Mouse (Mus musculus): ENCODE results near the gene Ift43.
A peak's percentile ranks its signal among the peaks of the same experiment; 100 is the strongest.

The Ift43 gene

GRCm38 (mm10) chr12:86078176-86078552, 4.2 kb upstream of the Ift43 start:
- DNase-seq (ENCODE audit: low read depth, low spot score): no peak

- peak; percentile 86 for DNase-seq (ENCODE audit: low read depth, low spot score)
Observed at GRCm38 (mm10) chr12:86078553-86079201, 3.7 kb upstream of the Ift43 start, which contains the start of gene Tgfb3. Tgfb3 (minus strand) TSS chr12:86079041.

DNA sequence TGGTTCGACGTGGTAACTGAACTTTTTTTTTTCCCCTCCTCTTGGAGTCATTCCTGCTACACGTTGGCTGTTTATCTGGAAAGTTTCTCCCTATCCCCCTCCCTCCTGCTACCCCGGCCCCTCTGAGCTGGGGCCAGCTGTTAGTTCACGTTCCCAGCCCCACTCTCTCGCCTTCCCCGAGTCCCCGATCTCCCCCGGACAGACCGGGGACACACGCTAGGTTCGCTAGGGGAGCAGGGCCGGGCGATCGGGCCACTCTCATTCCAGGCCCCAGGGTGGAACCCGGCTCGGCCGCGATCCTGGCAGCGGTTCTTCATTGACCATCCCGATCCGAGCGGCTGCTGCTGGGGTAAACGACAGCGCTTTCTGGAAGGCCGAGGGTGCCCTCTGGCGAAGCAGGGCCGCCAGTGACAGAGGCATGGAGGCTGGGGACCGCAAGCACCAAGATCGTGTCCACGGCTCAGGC, 3.1 kb upstream of the Ift43 start:
- DNase-seq (ENCODE audit: low read depth, low spot score): peak; percentile 87

- DNase-seq (ENCODE audit: low read depth, low spot score): no peak
Observed at GRCm38 (mm10) chr12:86085873-86086272, 3.5 kb downstream of the Ift43 start.

- no peak for DNase-seq (ENCODE audit: low read depth, low spot score)
Observed at GRCm38 (mm10) chr12:86086550-86086949, 4.2 kb downstream of the Ift43 start.

DNA sequence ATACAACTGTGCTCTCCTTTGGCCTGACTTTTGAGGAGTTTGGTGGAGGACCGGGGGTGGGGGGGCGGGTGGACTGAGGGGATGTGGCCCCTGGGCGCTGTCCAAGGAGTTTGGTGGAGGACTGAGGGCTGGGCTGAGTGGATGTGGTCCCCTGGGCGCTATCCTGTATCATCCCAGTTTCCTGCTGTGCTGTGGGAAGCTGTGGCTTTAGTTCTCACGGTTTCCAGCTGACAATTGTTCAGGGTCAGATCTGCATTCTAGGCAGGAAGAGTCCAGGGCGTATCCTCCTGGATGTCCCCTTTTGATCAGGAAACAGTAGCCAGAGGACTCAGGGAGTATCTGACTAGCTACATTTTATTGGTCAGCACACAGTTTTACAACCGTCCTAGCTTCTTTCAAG, 5.7 kb downstream of the Ift43 start:
- DNase-seq (ENCODE audit: low read depth, low spot score): peak; percentile 46

DNA sequence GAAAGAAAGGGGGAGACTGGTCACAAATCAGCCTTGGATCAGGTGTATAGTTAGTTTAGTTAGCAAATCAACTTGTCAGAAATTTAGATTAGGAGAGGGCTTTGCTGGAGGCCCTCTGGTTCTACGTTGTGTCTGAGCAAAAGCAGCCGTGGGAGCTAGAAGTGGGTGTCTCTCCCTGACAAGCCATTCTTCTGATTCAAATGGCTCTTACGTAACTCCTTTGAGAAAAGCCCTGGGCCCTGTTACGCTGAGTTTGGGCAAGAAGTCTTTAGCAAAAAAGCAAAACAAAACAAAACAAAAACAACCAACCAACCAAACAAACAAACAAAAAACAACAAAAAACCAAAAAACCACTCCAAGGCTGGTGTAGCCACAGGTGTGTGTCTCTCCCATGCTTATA, 8.4 kb downstream of the Ift43 start:
- no peak for DNase-seq (ENCODE audit: low read depth, low spot score)

GRCm38 (mm10) chr12:86091601-86092132, 9.3 kb downstream of the Ift43 start:
- DNase-seq (ENCODE audit: low read depth, low spot score): peak; percentile 58

- DNase-seq (ENCODE audit: low read depth, low spot score): no peak
Observed at GRCm38 (mm10) chr12:86094075-86094474, 11.7 kb downstream of the Ift43 start.

- DNase-seq (ENCODE audit: low read depth, low spot score): no peak
Observed at GRCm38 (mm10) chr12:86095806-86096205, 13.5 kb downstream of the Ift43 start.

- no peak for DNase-seq (ENCODE audit: low read depth, low spot score)
Observed at GRCm38 (mm10) chr12:86097781-86098180, 15.4 kb downstream of the Ift43 start.

- no peak for DNase-seq (ENCODE audit: low read depth, low spot score)
Observed at GRCm38 (mm10) chr12:86100711-86101110, 18.4 kb downstream of the Ift43 start.

DNA sequence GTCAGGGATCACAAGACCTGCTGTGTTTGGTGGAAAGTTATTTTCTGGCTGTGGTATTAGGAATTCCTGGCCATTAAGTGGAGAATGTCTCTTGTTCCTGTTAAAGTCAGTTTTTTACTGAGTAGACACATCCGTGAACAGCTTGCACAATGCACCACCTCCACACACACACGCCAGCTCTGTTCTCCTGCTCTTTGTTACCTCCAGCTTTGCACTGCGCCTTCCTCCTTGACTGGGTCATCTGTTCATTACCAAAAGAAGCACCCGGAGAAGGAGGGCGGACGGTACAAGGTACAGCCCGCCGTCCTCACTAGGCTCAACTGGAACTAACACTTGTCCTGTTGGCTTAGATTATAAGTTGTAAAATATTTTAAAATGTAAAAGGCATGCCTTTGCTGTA, 20.3 kb downstream of the Ift43 start:
- DNase-seq (ENCODE audit: low read depth, low spot score): no peak

DNA sequence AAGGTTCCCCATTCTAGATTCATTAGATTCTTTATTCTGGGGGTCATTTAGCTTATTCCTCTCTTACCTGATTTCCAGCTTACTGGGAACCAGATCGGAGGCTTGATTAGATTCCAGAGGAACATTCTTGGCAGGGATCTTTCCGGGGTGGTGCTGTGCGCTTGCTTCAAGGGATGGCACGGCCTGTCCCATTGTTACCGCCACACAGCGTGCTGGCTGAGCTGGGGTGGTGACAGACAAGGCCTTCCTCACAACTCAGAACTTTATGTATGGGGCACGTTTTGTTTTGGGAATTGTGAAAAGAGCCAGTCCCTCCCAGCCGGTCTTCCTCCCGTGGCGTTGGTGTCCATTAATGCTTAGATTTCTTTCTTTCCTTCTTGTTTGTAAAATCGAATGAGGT, 21.1 kb downstream of the Ift43 start:
- no peak for DNase-seq (ENCODE audit: low read depth, low spot score)

DNA sequence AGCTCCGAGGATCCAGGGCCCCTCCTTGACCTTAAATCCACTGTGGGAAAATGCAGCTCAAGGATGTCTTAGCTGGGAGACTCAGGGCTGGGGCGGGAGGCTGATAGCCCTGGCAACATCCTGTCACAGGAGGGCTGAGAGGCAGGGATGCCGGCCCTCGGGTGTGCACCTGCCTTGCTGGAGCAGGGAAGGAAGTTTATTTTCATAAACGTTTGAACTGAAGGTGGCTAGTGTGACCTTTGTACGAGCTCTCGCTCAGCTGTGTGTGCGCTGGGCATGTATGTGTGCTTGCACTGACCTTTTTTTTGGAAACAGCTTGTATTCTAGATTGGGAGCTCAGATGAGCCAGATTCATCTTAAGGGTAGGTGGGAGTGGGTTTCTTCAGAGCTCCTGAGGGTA, 21.5 kb downstream of the Ift43 start:
- DNase-seq (ENCODE audit: low read depth, low spot score): no peak

GRCm38 (mm10) chr12:86104297-86104696, 22.0 kb downstream of the Ift43 start:
- DNase-seq (ENCODE audit: low read depth, low spot score): no peak

- no peak for DNase-seq (ENCODE audit: low read depth, low spot score)
Observed at GRCm38 (mm10) chr12:86105546-86105945, 23.2 kb downstream of the Ift43 start.

- no peak for DNase-seq (ENCODE audit: low read depth, low spot score)
Observed at GRCm38 (mm10) chr12:86106086-86106485, 23.7 kb downstream of the Ift43 start.

GRCm38 (mm10) chr12:86107645-86108044, 25.3 kb downstream of the Ift43 start:
- no peak for DNase-seq (ENCODE audit: low read depth, low spot score)

GRCm38 (mm10) chr12:86109531-86109930, 27.2 kb downstream of the Ift43 start:
- no peak for DNase-seq (ENCODE audit: low read depth, low spot score)

DNA sequence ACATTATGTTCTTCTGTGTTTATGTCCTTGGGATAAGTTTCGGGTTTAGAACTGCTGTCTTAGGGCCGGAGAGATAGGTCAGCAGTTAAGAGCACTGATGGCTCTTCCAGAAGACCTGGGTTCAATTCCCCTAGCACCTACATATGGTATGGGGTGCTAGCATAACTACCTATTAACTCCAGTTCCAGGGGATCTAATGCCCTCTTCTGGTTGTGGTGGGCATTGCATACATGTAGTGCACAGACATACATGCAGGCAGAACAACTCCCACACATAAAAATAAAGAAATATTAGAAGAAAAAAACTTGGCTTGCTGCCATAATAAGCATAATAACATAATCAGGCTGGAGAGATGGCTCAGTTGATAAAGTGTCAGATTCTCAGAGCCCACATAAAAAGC, 28.3 kb downstream of the Ift43 start:
- DNase-seq (ENCODE audit: low read depth, low spot score): no peak

DNA sequence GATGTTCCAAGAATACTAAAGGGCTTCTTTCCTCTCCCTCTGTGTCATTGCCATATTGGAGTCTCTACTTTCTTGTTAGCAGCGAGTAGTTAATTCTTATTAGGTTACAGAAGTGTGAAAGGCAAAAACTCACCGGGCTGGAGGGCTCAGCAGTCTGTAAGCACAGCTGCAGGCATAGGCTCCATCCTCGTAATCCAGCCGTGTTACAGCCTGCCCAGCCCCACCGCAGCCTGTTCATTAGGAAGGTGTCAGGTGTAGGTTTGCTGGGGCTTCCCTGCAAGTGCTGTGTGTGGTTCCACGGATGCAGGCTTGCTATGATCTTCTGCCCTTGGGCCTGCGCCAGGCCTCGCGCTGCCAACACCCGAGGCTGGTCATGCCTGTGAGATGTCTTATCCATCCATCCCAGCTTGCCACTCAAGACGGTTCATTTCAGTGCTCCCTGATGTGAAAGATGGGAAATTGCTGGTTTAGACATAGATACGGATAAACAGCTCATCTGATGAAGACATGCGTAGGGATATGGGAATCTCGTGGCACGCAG, 34.0 kb downstream of the Ift43 start:
- no peak for DNase-seq (ENCODE audit: low read depth, low spot score)

- DNase-seq (ENCODE audit: low read depth, low spot score): no peak
Observed at GRCm38 (mm10) chr12:86124016-86124415, 41.7 kb downstream of the Ift43 start.

Data from skeletal muscle tissue, adult 2 months (tissue).